Mouse (Mus musculus) brain, embryonic 14.5 days (tissue): Measurements from ENCODE around the gene 0610040J01Rik.

ENCODE experiments used
- CTCF ChIP-seq: fragments of 200-500 bp; IDR thresholded peaks from 2 replicates; pipeline ENCODE4 v1.5.1; 2012; ENCODE audit warnings: inconsistent platforms, mild to moderate bottlenecking, moderate library complexity, borderline replicate concordance; ENCODE audit not compliant: insufficient read depth, insufficient read length; ENCODE audit errors: extremely low read depth
- POLR2A ChIP-seq: fragments of 200-500 bp; IDR thresholded peaks from 2 replicates; pipeline ENCODE4 v1.6.1; 2012; ENCODE audit warnings: mild to moderate bottlenecking, inconsistent platforms, borderline replicate concordance; ENCODE audit not compliant: poor library complexity, insufficient read depth, insufficient read length, severe bottlenecking; ENCODE audit errors: extremely low read depth

- TF ChIP-seq CTCF (no peak), POLR2A (no peak)
Observed at GRCm38 (mm10) chr5:63847541-63848226, 35.5 kb downstream of the 0610040J01Rik start.
